Mouse (Mus musculus) CD4-positive naive resting alpha-beta T cell, adult 76 days (primary cell): Measurements from ENCODE around the gene Dmtf1. TPM values are rescaled to one million over a fixed set of nuclear protein-coding genes. Genes with fewer than 3 reads are reported as not detected.

ENCODE experiments used
- total RNA-seq: library from RNA; stranded (reverse); gene quantifications from one replicate; pipeline ENCODE4 v1.2.4, GENCODE M21; 2023

Dmtf1 gene
- total RNA-seq, result 74.2 TPM

GRCm38 (mm10) chr5:9161456-9162041, at the start of gene Dmtf1:
TSS of gene Dmtf1 (minus strand) at chr5:9161776.

GRCm38 (mm10) chr5:9100207-9100848, 61.2 kb downstream of the Dmtf1 start, which contains the start of gene Tmem243:
TSS of gene Tmem243 (plus strand) at chr5:9100668.

Other genes with a start within 250 kb of the Dmtf1 start
- 20.7 TPM for gene Crot, start 164.5 kb downstream of the Dmtf1 start, total RNA-seq
- 38.5 TPM for gene Tmem243, start 61.1 kb downstream of the Dmtf1 start, total RNA-seq
- not detected for gene 9330182L06Rik, start 104.3 kb upstream of the Dmtf1 start, total RNA-seq